Mouse (Mus musculus): ENCODE results near the gene Gusb.
A peak's percentile ranks its signal among the peaks of the same experiment; 100 is the strongest.

The Gusb gene

GRCm38 (mm10) chr5:129974866-129975311 is 28.0 kb downstream of the Gusb start:
- DNase-seq (ENCODE audit: low spot score in 2 of 2) = no peak

- no peak for DNase-seq (ENCODE audit: low spot score in 2 of 2)
These were observed 28.5 kb downstream of the Gusb start for GRCm38 (mm10) chr5:129974354-129974753.

GRCm38 (mm10) chr5:129971491-129971890 is 31.4 kb downstream of the Gusb start:
- no peak for DNase-seq (ENCODE audit: low spot score in 2 of 2)

- no peak for DNase-seq (ENCODE audit: low spot score in 2 of 2)
These were observed 34.4 kb downstream of the Gusb start for GRCm38 (mm10) chr5:129968417-129968816.

- DNase-seq (ENCODE audit: low spot score in 2 of 2) = no peak
These were observed 36.4 kb downstream of the Gusb start for GRCm38 (mm10) chr5:129966448-129966847.

GRCm38 (mm10) chr5:129963224-129963623 is 39.6 kb downstream of the Gusb start:
- DNase-seq (ENCODE audit: low spot score in 2 of 2) = no peak

GRCm38 (mm10) chr5:129955792-129956191 is 47.1 kb downstream of the Gusb start:
- no peak for DNase-seq (ENCODE audit: low spot score in 2 of 2)

- no peak for DNase-seq (ENCODE audit: low spot score in 2 of 2)
These were observed 48.2 kb downstream of the Gusb start for GRCm38 (mm10) chr5:129954473-129955254.

- DNase-seq (ENCODE audit: low spot score in 2 of 2) = no peak
These were observed 50.7 kb downstream of the Gusb start for GRCm38 (mm10) chr5:129952143-129952542.

- no peak for DNase-seq (ENCODE audit: low spot score in 2 of 2)
These were observed 55.3 kb downstream of the Gusb start for GRCm38 (mm10) chr5:129947528-129948033.

GRCm38 (mm10) chr5:129943402-129943801 is 59.4 kb downstream of the Gusb start:
- DNase-seq (ENCODE audit: low spot score in 2 of 2) = no peak

- DNase-seq (ENCODE audit: low spot score in 2 of 2) = peak in 1 of 2 experiments; percentile 7
These were observed 60.5 kb downstream of the Gusb start for GRCm38 (mm10) chr5:129942073-129942939.

- peak; percentile 96 to 97 for DNase-seq (ENCODE audit: low spot score in 2 of 2)
These were observed 61.3 kb downstream of the Gusb start, which contains the start of gene Vkorc1l1 for GRCm38 (mm10) chr5:129941495-129942045. Gene Vkorc1l1 (plus strand): TSS chr5:129941970.

- DNase-seq (ENCODE audit: low spot score in 2 of 2) = no peak
These were observed 61.9 kb downstream of the Gusb start for GRCm38 (mm10) chr5:129940736-129941494.

GRCm38 (mm10) chr5:129940281-129940680 is 62.6 kb downstream of the Gusb start:
- no peak for DNase-seq (ENCODE audit: low spot score in 2 of 2)

Measured in right cerebral cortex, postnatal 36 days (tissue).